Comparison of ENCODE assay signal across 10 mouse cellular contexts in genomic region chr3:65476091-65476953, GRCm38 (mm10).
"Had no signal": no experiment of that assay in that cellular context is flagged by ENCODE, and none has a peak within 500 bp of the region (broad histone marks: within the 10 kb centered on the region; RNA-seq: fewer than 3 reads in every experiment).

No protein-coding gene starts in this region.

- H3K27ac ChIP-seq: limb, embryonic 13.5 days; liver, embryonic 14.5 days; midbrain, embryonic 12.5 days had no signal

- H3K27me3 ChIP-seq: limb, embryonic 13.5 days; midbrain, embryonic 12.5 days had no signal

- H3K4me2 ChIP-seq: limb, embryonic 13.5 days; midbrain, embryonic 12.5 days had no signal

- H3K36me3 ChIP-seq: limb, embryonic 13.5 days; midbrain, embryonic 12.5 days had no signal

- DNase-seq: kidney, adult 11 months; kidney, postnatal 14 days; left cerebral cortex, postnatal 4 days; lung, adult 2 months; lung, postnatal 4 days; right cerebral cortex, postnatal 14 days; thymus, postnatal 36 days had no signal

- H3K9me3 ChIP-seq: limb, embryonic 13.5 days; midbrain, embryonic 12.5 days had no signal

- H3K4me3 ChIP-seq: limb, embryonic 13.5 days; midbrain, embryonic 12.5 days had no signal

- H3K4me1 ChIP-seq: limb, embryonic 13.5 days; midbrain, embryonic 12.5 days had no signal

- H3K9ac ChIP-seq: limb, embryonic 13.5 days; liver, embryonic 14.5 days; midbrain, embryonic 12.5 days had no signal
